Mouse (Mus musculus): ENCODE measurements around the gene Miox. TPM values are rescaled to one million over a fixed set of nuclear protein-coding genes. Genes with fewer than 3 reads are reported as not detected.

Gene Miox
- polyA plus RNA-seq (2015; fragmentation: Nextera tagmentation; extraction: Ambion mirVana): not detected in 2 replicates

GRCm38 (mm10) chr15:89334271-89334670 lies at the start of gene Miox:
TSS of gene Miox (plus strand) at chr15:89334398.
- no peak for DNase-seq (ENCODE audit: low spot score)

GRCm38 (mm10) chr15:89285004-89285403 lies 49.2 kb upstream of the Miox start:
- no peak for DNase-seq (ENCODE audit: low spot score)

- no peak for DNase-seq (ENCODE audit: low spot score)
Measured at GRCm38 (mm10) chr15:89285478-89285877, 48.7 kb upstream of the Miox start.

GRCm38 (mm10) chr15:89286114-89286513 lies 48.1 kb upstream of the Miox start:
- peak; percentile 38 for DNase-seq (ENCODE audit: low spot score)

GRCm38 (mm10) chr15:89286582-89286981 lies 47.6 kb upstream of the Miox start:
- DNase-seq (ENCODE audit: low spot score): no peak

GRCm38 (mm10) chr15:89288227-89288767 lies 45.9 kb upstream of the Miox start:
- DNase-seq (ENCODE audit: low spot score): no peak

- no peak for DNase-seq (ENCODE audit: low spot score)
Measured at GRCm38 (mm10) chr15:89289455-89289854, 44.7 kb upstream of the Miox start.

- no peak for DNase-seq (ENCODE audit: low spot score)
Measured at GRCm38 (mm10) chr15:89291521-89291920, 42.7 kb upstream of the Miox start.

GRCm38 (mm10) chr15:89292795-89293194 lies 41.4 kb upstream of the Miox start:
- no peak for DNase-seq (ENCODE audit: low spot score)

- no peak for DNase-seq (ENCODE audit: low spot score)
Measured at GRCm38 (mm10) chr15:89293778-89294177, 40.4 kb upstream of the Miox start.

GRCm38 (mm10) chr15:89295580-89296165 lies 38.5 kb upstream of the Miox start:
- DNase-seq (ENCODE audit: low spot score): no peak

- DNase-seq (ENCODE audit: low spot score): no peak
Measured at GRCm38 (mm10) chr15:89296465-89296864, 37.7 kb upstream of the Miox start.

- no peak for DNase-seq (ENCODE audit: low spot score)
Measured at GRCm38 (mm10) chr15:89297695-89298094, 36.5 kb upstream of the Miox start.

GRCm38 (mm10) chr15:89300180-89300579 lies 34.0 kb upstream of the Miox start:
- DNase-seq (ENCODE audit: low spot score): no peak

- no peak for DNase-seq (ENCODE audit: low spot score)
Measured at GRCm38 (mm10) chr15:89300600-89300999, 33.6 kb upstream of the Miox start.

GRCm38 (mm10) chr15:89305966-89306365 lies 28.2 kb upstream of the Miox start:
- DNase-seq (ENCODE audit: low spot score): no peak

GRCm38 (mm10) chr15:89307461-89307860 lies 26.7 kb upstream of the Miox start:
- no peak for DNase-seq (ENCODE audit: low spot score)

- no peak for DNase-seq (ENCODE audit: low spot score)
Measured at GRCm38 (mm10) chr15:89308406-89309139, 25.6 kb upstream of the Miox start.

- peak; percentile 88 for DNase-seq (ENCODE audit: low spot score)
Measured at GRCm38 (mm10) chr15:89309962-89310498, 24.2 kb upstream of the Miox start.

- DNase-seq (ENCODE audit: low spot score): no peak
Measured at GRCm38 (mm10) chr15:89313359-89313758, 20.8 kb upstream of the Miox start.

GRCm38 (mm10) chr15:89314107-89314506 lies 20.1 kb upstream of the Miox start:
- no peak for DNase-seq (ENCODE audit: low spot score)

- no peak for DNase-seq (ENCODE audit: low spot score)
Measured at GRCm38 (mm10) chr15:89314511-89315189, 19.5 kb upstream of the Miox start.
